Mouse (Mus musculus): ENCODE measurements at regions not wholly inside any gene's neighbourhood (a gene's known extent, or its start where the extent isn't known, plus 50 kb on each side); places are given as distances from the start of the nearest gene placed in this dataset.

DNA sequence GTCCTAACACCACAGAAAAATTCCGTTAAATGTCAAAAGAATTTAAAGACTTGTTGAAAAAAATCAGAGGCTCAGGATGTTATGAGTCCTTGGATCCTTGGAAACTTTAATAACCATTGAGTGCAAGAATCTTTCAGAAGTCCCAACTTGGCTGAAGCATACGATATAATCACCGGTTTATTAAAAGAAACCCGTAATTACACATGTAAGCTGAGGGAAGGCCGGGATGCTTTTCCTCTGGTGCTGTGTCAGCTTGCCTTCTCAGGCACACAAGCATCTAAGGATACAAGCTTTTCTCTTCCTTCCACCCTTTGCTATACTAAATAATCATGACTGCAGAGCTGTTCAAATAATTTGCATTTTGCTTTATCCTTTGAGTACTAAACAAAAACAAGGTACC lies 160.4 kb upstream of the Pabpc6 start:
- TF ChIP-seq CTCF (IDR thresholded peaks at IDR 0.05; ENCODE audit: borderline replicate concordance, extremely low read depth, insufficient read depth, insufficient read length) (no peak), POLR2A (IDR thresholded peaks at IDR 0.05; ENCODE audit: borderline replicate concordance, extremely low read depth, insufficient read depth, insufficient read length, poor library complexity, severe bottlenecking) (no peak)
